In the genomic region with DNA sequence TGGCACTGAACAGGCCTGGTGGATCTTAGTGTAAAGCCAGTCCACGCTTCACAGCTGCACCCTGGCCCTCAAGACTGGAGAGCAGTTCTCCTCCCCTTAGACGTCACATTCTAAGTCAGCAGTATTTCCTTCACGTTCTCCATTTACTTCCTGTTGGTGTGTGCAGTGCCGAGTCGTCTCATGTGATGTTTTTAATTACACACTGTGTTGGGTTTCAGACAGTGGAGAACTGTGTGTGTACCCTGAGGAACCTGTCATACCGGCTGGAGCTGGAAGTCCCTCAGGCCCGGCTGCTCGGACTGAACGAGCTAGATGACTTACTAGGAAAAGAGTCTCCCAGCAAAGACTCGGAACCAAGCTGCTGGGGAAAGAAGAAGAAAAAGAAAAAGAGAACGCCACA, we compare ENCODE assay signal across 9 mouse cellular contexts.
DNase-seq lines count a peak whose midpoint lies in the region; ATAC-seq and TF ChIP-seq lines count a peak whose summit lies in the region.
"Had no signal": no experiment of that assay in that cellular context is flagged by ENCODE, and none has a peak within 500 bp of the region (broad histone marks: within the 10 kb centered on the region; RNA-seq: fewer than 3 reads in every experiment).

No protein-coding gene starts in this region.

- DNase-seq in liver, adult 2 months (ENCODE audit: extremely low read depth, low read depth, low spot score) = peak; percentile 32
- DNase-seq in heart, adult 9 months (ENCODE audit: low spot score in 2 of 2) = no peak
- DNase-seq in left cerebral cortex, adult 2 months (ENCODE audit: extremely low spot score in 1 of 2, low spot score in 2 of 2) = no peak
- DNase-seq: adrenal gland, postnatal 36 days had no signal

- H3K9ac ChIP-seq in liver, adult 2 months (ENCODE audit: low read depth, low read length) = no peak overlapping the region
- H3K9ac ChIP-seq in liver, embryonic 12.5 days = no peak overlapping the region
- no peak overlapping the region for H3K9ac ChIP-seq in intestine, postnatal 0 days (ENCODE audit: low read depth, low read length)

- H3K4me1 ChIP-seq in liver, adult 2 months (ENCODE audit: control insufficient read depth, insufficient read depth, low read length) = no peaks in the 10 kb centered on the region
- H3K4me1 ChIP-seq in liver, embryonic 12.5 days = no peaks in the 10 kb centered on the region
- H3K4me1 ChIP-seq in bone marrow macrophage, adult 2 months (ENCODE audit: control insufficient read depth, insufficient read depth, low read length) = peaks cover 34% of the 10 kb centered on the region
- no peaks in the 10 kb centered on the region for H3K4me1 ChIP-seq in intestine, postnatal 0 days (replicated peaks; ENCODE audit: control insufficient read depth, insufficient read depth, low read length)

- H3K27me3 ChIP-seq in liver, adult 2 months (ENCODE audit: control insufficient read depth, insufficient read depth, low read length) = no peaks in the 10 kb centered on the region
- H3K27me3 ChIP-seq in liver, embryonic 12.5 days (replicated peaks) = no peaks in the 10 kb centered on the region
- H3K27me3 ChIP-seq in intestine, postnatal 0 days (replicated peaks; ENCODE audit: control insufficient read depth, insufficient read depth, low read length) = no peaks in the 10 kb centered on the region

- H3K36me3 ChIP-seq in liver, adult 2 months (ENCODE audit: control insufficient read depth, insufficient read depth, low read length) = peaks cover 41% of the 10 kb centered on the region
- H3K36me3 ChIP-seq in liver, embryonic 12.5 days = peaks cover 61% of the 10 kb centered on the region
- H3K36me3 ChIP-seq in intestine, postnatal 0 days (ENCODE audit: control insufficient read depth, insufficient read depth) = peaks cover 61% of the 10 kb centered on the region
- no peaks in the 10 kb centered on the region for H3K36me3 ChIP-seq in macrophage (ENCODE audit: inconsistent target)

- no peak for TF ChIP-seq POLR2A in liver, adult 2 months (IDR thresholded peaks at IDR 0.05; ENCODE audit: extremely low read depth, insufficient read depth, low read length)
- no peak for TF ChIP-seq POLR2A in bone marrow macrophage, adult 2 months (IDR thresholded peaks at IDR 0.05; ENCODE audit: borderline replicate concordance, low read depth, low read length)

- H3K79me2 ChIP-seq in liver, adult 2 months (ENCODE audit: control insufficient read depth, insufficient read depth, low read length) = no peaks in the 10 kb centered on the region
- no peaks in the 10 kb centered on the region for H3K79me2 ChIP-seq in macrophage (ENCODE audit: inconsistent target)

- no peak overlapping the region for H3K4me3 ChIP-seq in liver, adult 2 months (ENCODE audit: insufficient read depth, low read depth, low read length)
- no peak overlapping the region for H3K4me3 ChIP-seq in liver, embryonic 12.5 days
- H3K4me3 ChIP-seq in bone marrow macrophage, adult 2 months (ENCODE audit: insufficient read depth, low read length) = peak overlapping the region; percentile 27
- H3K4me3 ChIP-seq in intestine, postnatal 0 days (ENCODE audit: low read depth, low read length) = no peak overlapping the region
- no peak overlapping the region for H3K4me3 ChIP-seq in macrophage (ENCODE audit: inconsistent target)
- no peak overlapping the region for H3K4me3 ChIP-seq in left cerebral cortex, adult 2 months

- no peak overlapping the region for H3K4me2 ChIP-seq in liver, embryonic 12.5 days
- no peak overlapping the region for H3K4me2 ChIP-seq in intestine, postnatal 0 days (replicated peaks; ENCODE audit: low read depth)
- H3K4me2 ChIP-seq: heart, embryonic 11.5 days had no signal

- intact Hi-C loops in left cerebral cortex, adult 2 months (cut with DNase I) = no loop called here

- ATAC-seq in liver, embryonic 12.5 days = no peak
- peak; percentile 40 for ATAC-seq in intestine, postnatal 0 days

- no peak overlapping the region for H3K27ac ChIP-seq in liver, adult 2 months (replicated peaks; ENCODE audit: insufficient read depth, low read depth, low read length)
- no peak overlapping the region for H3K27ac ChIP-seq in liver, embryonic 12.5 days
- peak overlapping the region; percentile 68 for H3K27ac ChIP-seq in bone marrow macrophage, adult 2 months (ENCODE audit: insufficient read depth, low read depth, low read length)
- H3K27ac ChIP-seq in intestine, postnatal 0 days (ENCODE audit: low read depth, low read length) = no peak overlapping the region
- H3K27ac ChIP-seq in macrophage = peak overlapping the region; percentile 33
- no peak overlapping the region for H3K27ac ChIP-seq in left cerebral cortex, adult 2 months

- 78% methylated on average over 11 of the region's 11 CpGs for WGBS in liver, adult 2 months
- 75% methylated on average over 11 of the region's 11 CpGs for WGBS in liver, embryonic 12.5 days (ENCODE audit: insufficient replicate concordance)
- 54% methylated on average over 11 of the region's 11 CpGs for WGBS in intestine, postnatal 0 days
- 77% methylated on average over 11 of the region's 11 CpGs for WGBS in macrophage (ENCODE audit: missing documents)

- TF ChIP-seq CTCF in liver, adult 2 months (IDR thresholded peaks at IDR 0.05; ENCODE audit: low read depth, low read length) = no peak
- TF ChIP-seq CTCF in bone marrow macrophage, adult 2 months (IDR thresholded peaks at IDR 0.05; ENCODE audit: low read depth, low read length) = no peak
- no peak for TF ChIP-seq CTCF in intestine, postnatal 0 days (IDR thresholded peaks at IDR 0.05; ENCODE audit: low read depth)
- no peak for TF ChIP-seq CTCF in left cerebral cortex, adult 2 months (IDR thresholded peaks at IDR 0.05)

- no peaks in the 10 kb centered on the region for H3K9me3 ChIP-seq in liver, embryonic 12.5 days (replicated peaks)
- H3K9me3 ChIP-seq in intestine, postnatal 0 days (ENCODE audit: control insufficient read depth) = no peaks in the 10 kb centered on the region

Comparison
In these comparisons a context has a peak if more than half of its experiments do, and no peak if none do; other contexts are left out.
1. H3K27ac ChIP-seq: peak in bone marrow macrophage, adult 2 months (single experiment) and macrophage (single experiment); none in liver, adult 2 months (single experiment), liver, embryonic 12.5 days (single experiment), intestine, postnatal 0 days (single experiment) and left cerebral cortex, adult 2 months (single experiment).